In the genomic region with DNA sequence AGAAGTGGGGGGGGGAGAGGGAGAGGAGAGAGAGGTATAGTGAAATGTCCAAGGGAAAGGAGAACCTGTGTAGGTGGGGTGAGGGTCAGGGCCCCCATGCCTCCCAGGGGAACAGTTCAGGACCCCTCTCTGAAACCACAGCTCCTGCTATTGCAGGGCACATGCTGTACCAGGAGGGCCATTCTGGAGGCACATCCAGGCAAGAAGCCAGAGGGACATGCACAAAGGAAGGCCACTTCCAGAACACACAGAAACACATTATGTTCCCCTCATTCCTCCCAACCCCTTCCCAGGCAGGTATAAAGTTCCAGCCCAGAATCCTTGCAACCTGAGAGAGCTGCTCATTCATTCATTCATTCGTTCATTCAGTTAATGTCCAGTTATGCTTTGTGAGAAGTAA, we compare ENCODE assay signal across 24 mouse cellular contexts.
DNase-seq lines count a peak whose midpoint lies in the region; ATAC-seq and TF ChIP-seq lines count a peak whose summit lies in the region.
"Had no signal": no experiment of that assay in that cellular context is flagged by ENCODE, and none has a peak within 500 bp of the region (broad histone marks: within the 10 kb centered on the region; RNA-seq: fewer than 3 reads in every experiment).

No protein-coding gene starts in this region.

- 0 out of 2 replicates have a peak, but pooled peaks have one; percentile 17 for ATAC-seq in hindbrain, embryonic 15.5 days (ENCODE audit: low FRiP score, low read depth)
- ATAC-seq in hindbrain, embryonic 14.5 days (ENCODE audit: low FRiP score): no peak
- peak; percentile 33; the same call in 1 of the 2 replicates for ATAC-seq in hindbrain, postnatal 0 days
- no peak for ATAC-seq in hindbrain, embryonic 13.5 days (ENCODE audit: low FRiP score)
- ATAC-seq: activated CD4-positive, CD25-positive, alpha-beta regulatory T cell, adult 4 months; CD4-positive, CD25-positive, alpha-beta regulatory T cell, adult 4 months; forebrain, embryonic 13.5 days; forebrain, embryonic 15.5 days; Patski had no signal

- no peak overlapping the region for H3K9ac ChIP-seq in hindbrain, embryonic 15.5 days
- H3K9ac ChIP-seq in hindbrain, embryonic 14.5 days: no peak overlapping the region
- H3K9ac ChIP-seq in hindbrain, postnatal 0 days (replicated peaks; ENCODE audit: low read length): no peak overlapping the region
- H3K9ac ChIP-seq in hindbrain, embryonic 13.5 days: no peak overlapping the region
- H3K9ac ChIP-seq: embryonic facial prominence, embryonic 12.5 days; forebrain, embryonic 13.5 days; forebrain, embryonic 15.5 days had no signal

- no peak overlapping the region for H3K27ac ChIP-seq in cerebellum, adult 2 months (ENCODE audit: insufficient read depth, low read length)
- no peak overlapping the region for H3K27ac ChIP-seq in hindbrain, embryonic 15.5 days (replicated peaks)
- no peak overlapping the region for H3K27ac ChIP-seq in hindbrain, embryonic 14.5 days
- no peak overlapping the region for H3K27ac ChIP-seq in hindbrain, postnatal 0 days
- H3K27ac ChIP-seq in hindbrain, embryonic 13.5 days: no peak overlapping the region
- peak overlapping the region; percentile 61 for H3K27ac ChIP-seq in left cerebral cortex, adult 2 months
- H3K27ac ChIP-seq: embryonic facial prominence, embryonic 10.5 days; embryonic facial prominence, embryonic 12.5 days; forebrain, embryonic 13.5 days; forebrain, embryonic 15.5 days had no signal

- H3K36me3 ChIP-seq in hindbrain, embryonic 15.5 days: no peaks in the 10 kb centered on the region
- H3K36me3 ChIP-seq in hindbrain, embryonic 14.5 days (replicated peaks; ENCODE audit: control insufficient read depth, insufficient read depth): no peaks in the 10 kb centered on the region
- no peaks in the 10 kb centered on the region for H3K36me3 ChIP-seq in hindbrain, postnatal 0 days (ENCODE audit: insufficient read depth, low read length)
- H3K36me3 ChIP-seq in hindbrain, embryonic 13.5 days: no peaks in the 10 kb centered on the region
- H3K36me3 ChIP-seq: embryonic facial prominence, embryonic 10.5 days; embryonic facial prominence, embryonic 12.5 days; forebrain, embryonic 15.5 days; G1E had no signal

- intact Hi-C loops in left cerebral cortex, adult 2 months (cut with DNase I): no loop called here
- intact Hi-C loops in left cerebral cortex, postnatal 10 days (cut with DNase I): no loop called here

- no peaks in the 10 kb centered on the region for H3K27me3 ChIP-seq in cerebellum, adult 2 months (ENCODE audit: control insufficient read depth, insufficient read depth, low read length)
- H3K27me3 ChIP-seq in hindbrain, embryonic 15.5 days: no peaks in the 10 kb centered on the region
- no peaks in the 10 kb centered on the region for H3K27me3 ChIP-seq in hindbrain, embryonic 14.5 days (ENCODE audit: control insufficient read depth, insufficient read depth, low read length)
- H3K27me3 ChIP-seq in hindbrain, postnatal 0 days (ENCODE audit: insufficient read depth, low read length): no peaks in the 10 kb centered on the region
- H3K27me3 ChIP-seq in hindbrain, embryonic 13.5 days: no peaks in the 10 kb centered on the region
- H3K27me3 ChIP-seq: embryonic facial prominence, embryonic 12.5 days; forebrain, embryonic 13.5 days; forebrain, embryonic 15.5 days had no signal

- H3K4me1 ChIP-seq in cerebellum, adult 2 months (ENCODE audit: control insufficient read depth, insufficient read depth, low read length): peaks cover 19% of the 10 kb centered on the region
- peaks cover 36% of the 10 kb centered on the region for H3K4me1 ChIP-seq in hindbrain, embryonic 15.5 days (replicated peaks)
- H3K4me1 ChIP-seq in hindbrain, embryonic 14.5 days (replicated peaks; ENCODE audit: control insufficient read depth, insufficient read depth, low read length): peaks cover 15% of the 10 kb centered on the region
- peaks cover 13% of the 10 kb centered on the region; the same call in 1 of the 2 replicates for H3K4me1 ChIP-seq in hindbrain, postnatal 0 days (ENCODE audit: insufficient read depth, low read length)
- H3K4me1 ChIP-seq in hindbrain, embryonic 13.5 days (replicated peaks): peaks cover 30% of the 10 kb centered on the region

- H3K9me3 ChIP-seq in hindbrain, embryonic 15.5 days: no peaks in the 10 kb centered on the region
- no peaks in the 10 kb centered on the region for H3K9me3 ChIP-seq in hindbrain, embryonic 14.5 days (ENCODE audit: control insufficient read depth, low read length)
- no peaks in the 10 kb centered on the region for H3K9me3 ChIP-seq in hindbrain, postnatal 0 days (ENCODE audit: low read length)
- no peaks in the 10 kb centered on the region for H3K9me3 ChIP-seq in hindbrain, embryonic 13.5 days
- H3K9me3 ChIP-seq: embryonic facial prominence, embryonic 10.5 days; embryonic facial prominence, embryonic 12.5 days; forebrain, embryonic 13.5 days; forebrain, embryonic 15.5 days; G1E had no signal

- no peak overlapping the region for H3K4me2 ChIP-seq in hindbrain, embryonic 15.5 days
- no peak overlapping the region for H3K4me2 ChIP-seq in hindbrain, embryonic 14.5 days (replicated peaks)
- H3K4me2 ChIP-seq in hindbrain, postnatal 0 days (ENCODE audit: low read depth, low read length): no peak overlapping the region
- no peak overlapping the region for H3K4me2 ChIP-seq in hindbrain, embryonic 13.5 days
- H3K4me2 ChIP-seq: embryonic facial prominence, embryonic 12.5 days; forebrain, embryonic 13.5 days; forebrain, embryonic 15.5 days had no signal

- TF ChIP-seq CTCF in cerebellum, adult 2 months (IDR thresholded peaks at IDR 0.05; ENCODE audit: borderline replicate concordance, insufficient read depth, low read depth, low read length): no peak
- no peak for TF ChIP-seq CTCF in hindbrain, postnatal 0 days (IDR thresholded peaks at IDR 0.05; ENCODE audit: low read depth)
- no peak for TF ChIP-seq CTCF in left cerebral cortex, adult 2 months (IDR thresholded peaks at IDR 0.05)

- WGBS in cerebellum, adult 2 months: 83% methylated on average over 1 of the region's 1 CpGs
- WGBS in hindbrain, embryonic 15.5 days: 69% methylated on average over 1 of the region's 1 CpGs
- WGBS in hindbrain, embryonic 14.5 days: 72% methylated on average over 1 of the region's 1 CpGs
- WGBS in hindbrain, postnatal 0 days: 61% methylated on average over 1 of the region's 1 CpGs
- WGBS in hindbrain, embryonic 13.5 days: 83% methylated on average over 1 of the region's 1 CpGs

- TF ChIP-seq POLR2A in cerebellum, adult 2 months (IDR thresholded peaks at IDR 0.05; ENCODE audit: borderline replicate concordance, insufficient read depth, low read length): no peak

- H3K4me3 ChIP-seq in cerebellum, adult 2 months (replicated peaks; ENCODE audit: insufficient read depth, low read depth, low read length): no peak overlapping the region
- no peak overlapping the region for H3K4me3 ChIP-seq in hindbrain, embryonic 15.5 days
- no peak overlapping the region for H3K4me3 ChIP-seq in hindbrain, embryonic 14.5 days (replicated peaks; ENCODE audit: low read length)
- no peak overlapping the region for H3K4me3 ChIP-seq in hindbrain, postnatal 0 days (ENCODE audit: low read length)
- no peak overlapping the region for H3K4me3 ChIP-seq in hindbrain, embryonic 13.5 days
- H3K4me3 ChIP-seq in left cerebral cortex, adult 2 months: no peak overlapping the region
- H3K4me3 ChIP-seq: embryonic facial prominence, embryonic 10.5 days; embryonic facial prominence, embryonic 12.5 days; forebrain, embryonic 13.5 days; forebrain, embryonic 15.5 days had no signal

- DNase-seq in cerebellum, postnatal 10 days: peak; percentile 58 to 60
- DNase-seq in cerebellum, adult 2 months: no peak
- no peak for DNase-seq in hindbrain, embryonic 14.5 days (ENCODE audit: low spot score)
- DNase-seq in hindbrain, postnatal 0 days (ENCODE audit: low spot score): no peak
- DNase-seq in left cerebral cortex, adult 2 months (ENCODE audit: extremely low spot score in 1 of 2, low spot score in 2 of 2): no peak
- no peak for DNase-seq in left cerebral cortex, postnatal 10 days (ENCODE audit: extremely low spot score in 1 of 2, low spot score in 2 of 2)
- DNase-seq: adrenal gland, adult 8-10 months; adrenal gland, postnatal 14 days; adrenal gland, postnatal 36 days; B cell, adult 2 months; cerebellum, adult 11-12 months; cerebellum, adult 8-10 months; cerebellum, adult 9-11 months; cerebellum, postnatal 25 days had no signal

Comparison
In these comparisons a context has a peak if more than half of its experiments do, and no peak if none do; other contexts are left out.
1. DNase-seq: peak in cerebellum, postnatal 10 days (2 of 2); none in cerebellum, adult 2 months (0 of 2), hindbrain, embryonic 14.5 days (single experiment), hindbrain, postnatal 0 days (single experiment), left cerebral cortex, adult 2 months (0 of 2) and left cerebral cortex, postnatal 10 days (0 of 2).
2. ATAC-seq: peak in hindbrain, embryonic 15.5 days (single experiment) and hindbrain, postnatal 0 days (single experiment); none in hindbrain, embryonic 14.5 days (single experiment) and hindbrain, embryonic 13.5 days (single experiment).